Mouse (Mus musculus): ENCODE data around the gene Whrn. TPM values are rescaled to one million over a fixed set of nuclear protein-coding genes. Genes with fewer than 3 reads are reported as not detected.

The Whrn gene
- polyA plus RNA-seq, 1 experiment from 2014 or later = 10.4 TPM

DNA sequence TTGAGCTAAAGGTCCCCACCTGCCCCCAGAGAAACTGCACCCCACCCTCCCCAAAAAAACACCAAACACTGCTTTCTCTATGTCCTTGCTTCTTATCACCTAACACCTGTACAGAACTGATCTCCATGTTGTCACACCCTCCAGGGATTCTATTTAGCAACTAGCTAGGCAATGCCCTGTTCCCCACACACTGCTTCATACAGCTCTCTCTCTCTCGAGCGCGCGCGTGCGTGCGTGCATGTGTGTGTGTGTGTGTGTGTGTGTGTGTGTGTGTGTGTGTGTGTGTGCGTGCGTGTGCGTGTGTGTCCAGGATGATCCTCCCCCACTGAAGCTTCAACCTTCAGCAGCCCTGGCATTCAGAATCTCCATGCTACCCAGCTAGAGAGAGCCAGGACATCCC is 93.7 kb downstream of the Whrn start:
- peaks cover 75% of the 10 kb centered on the region for H3K4me1 ChIP-seq
- H3K4me3 ChIP-seq = peak overlapping the region; percentile 34
- no peaks in the 10 kb centered on the region for H3K9me3 ChIP-seq
- H3K27ac ChIP-seq = peak overlapping the region; percentile 89
- ATAC-seq (ENCODE audit: low FRiP score, low read depth) = no peak
- H3K27me3 ChIP-seq = no peaks in the 10 kb centered on the region
- 91% methylated on average over 10 of the region's 10 CpGs for WGBS
- H3K9ac ChIP-seq = peak overlapping the region; percentile 60
- H3K4me2 ChIP-seq (replicated peaks) = peak overlapping the region; percentile 64
- H3K36me3 ChIP-seq = peaks cover 9% of the 10 kb centered on the region

DNA sequence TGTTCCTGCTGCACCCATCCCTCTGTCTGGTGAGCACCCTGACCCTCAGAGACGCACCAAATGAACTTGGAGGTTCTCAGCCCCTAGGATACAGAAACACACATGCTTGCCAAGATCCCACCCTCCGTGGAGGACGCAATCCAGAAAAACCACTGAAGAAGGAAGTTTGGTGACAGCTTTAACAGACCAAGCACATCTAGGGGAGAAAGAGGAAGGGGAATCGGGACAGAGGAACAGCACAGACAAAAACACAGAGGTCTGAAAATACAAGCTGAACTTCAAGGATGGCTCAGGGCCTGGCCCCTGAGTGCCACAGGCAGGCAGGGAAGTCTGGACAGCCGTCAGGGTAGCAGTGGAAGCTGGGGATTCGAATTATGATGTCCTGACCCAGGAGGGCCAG is 94.2 kb downstream of the Whrn start:
- Histone ChIP-seq H3K36me3 (peaks cover 11% of the 10 kb centered on the region), H3K4me2 (replicated peaks) (peak overlapping the region; percentile 64), H3K9ac (peak overlapping the region; percentile 39; the same call in 1 of the 2 replicates), H3K27me3 (no peaks in the 10 kb centered on the region), H3K27ac (peak overlapping the region; percentile 39), H3K9me3 (no peaks in the 10 kb centered on the region), H3K4me1 (peaks cover 75% of the 10 kb centered on the region), H3K4me3 (no peak overlapping the region)
- ATAC-seq (ENCODE audit: low FRiP score, low read depth) = no peak
- 64% methylated on average over 6 of the region's 6 CpGs for WGBS

DNA sequence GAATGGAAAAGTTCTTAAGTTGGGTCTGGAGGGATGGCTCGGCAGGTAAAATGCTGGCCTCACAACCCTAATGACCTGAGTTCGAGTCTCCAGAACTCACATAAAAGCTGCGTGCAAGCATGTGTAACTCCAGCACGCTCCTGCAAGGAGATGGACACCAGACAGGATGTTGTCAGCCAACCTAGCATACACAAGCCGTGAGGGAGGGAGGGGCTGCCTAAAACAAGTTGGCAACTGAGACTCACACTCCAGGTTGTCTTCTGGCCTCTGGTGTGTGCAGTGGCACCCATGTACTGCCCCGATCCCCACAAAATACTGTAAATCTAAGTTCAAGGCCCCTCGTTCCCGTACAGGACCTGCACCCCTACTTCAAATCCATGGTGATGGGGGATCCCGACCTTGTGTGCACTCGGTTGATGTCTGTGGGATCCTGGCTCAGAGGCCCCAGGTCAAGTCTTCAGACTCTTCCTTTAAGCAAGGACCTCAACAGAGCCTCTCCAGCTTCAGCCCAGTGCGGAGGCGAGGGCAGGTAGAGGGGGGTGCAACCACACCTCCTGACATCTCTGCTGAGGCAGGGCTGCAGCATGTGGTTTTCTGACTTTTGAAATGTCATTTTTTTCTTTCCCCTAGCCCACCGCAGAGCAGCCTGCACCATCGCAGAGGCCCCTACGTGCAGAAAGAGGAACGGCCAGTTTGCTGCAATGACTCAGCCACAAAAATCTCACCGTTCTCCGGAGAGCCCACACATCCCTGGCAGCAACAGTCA is 95.1 kb downstream of the Whrn start:
- H3K27me3 ChIP-seq = no peaks in the 10 kb centered on the region
- H3K36me3 ChIP-seq = peaks cover 19% of the 10 kb centered on the region
- 82% methylated on average over 18 of the region's 18 CpGs for WGBS
- no peak overlapping the region for H3K4me2 ChIP-seq (replicated peaks)
- ATAC-seq (ENCODE audit: low FRiP score, low read depth) = no peak
- no peak overlapping the region for H3K27ac ChIP-seq
- peaks cover 75% of the 10 kb centered on the region for H3K4me1 ChIP-seq
- H3K9ac ChIP-seq = no peak overlapping the region
- H3K9me3 ChIP-seq = no peaks in the 10 kb centered on the region
- H3K4me3 ChIP-seq = no peak overlapping the region

DNA sequence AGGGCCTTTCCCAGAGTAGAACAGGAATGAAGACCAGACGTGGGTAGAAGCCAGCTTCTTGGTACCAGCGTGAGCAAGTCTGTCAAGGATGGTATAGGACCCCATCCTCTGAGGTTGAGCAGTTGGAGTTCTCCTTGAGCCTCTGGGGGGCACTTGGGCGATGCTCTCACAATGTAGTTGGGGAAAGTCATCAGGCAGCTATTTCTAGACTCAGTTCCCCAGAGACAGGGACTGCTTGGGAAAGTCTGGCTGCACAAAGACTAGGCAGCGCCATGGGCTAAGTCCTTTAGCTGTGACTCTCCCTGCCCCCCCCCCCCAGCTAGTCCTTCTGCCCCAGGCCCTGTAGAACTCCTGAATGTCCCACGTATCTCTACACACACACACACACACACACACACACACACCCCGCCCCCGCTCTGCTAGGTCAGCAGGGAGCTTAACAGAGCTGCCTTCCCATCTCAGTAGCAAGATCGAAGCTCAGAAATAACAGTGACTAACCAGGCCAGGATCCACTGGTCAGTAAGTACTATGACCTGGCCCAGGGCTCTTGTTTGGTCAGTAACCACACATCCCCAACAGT is 96.0 kb downstream of the Whrn start:
- Histone ChIP-seq H3K4me2 (replicated peaks) (0 out of 2 replicates have a peak overlapping the region, but pooled peaks have one; percentile 2), H3K9ac (no peak overlapping the region), H3K4me1 (peaks cover 66% of the 10 kb centered on the region)

DNA sequence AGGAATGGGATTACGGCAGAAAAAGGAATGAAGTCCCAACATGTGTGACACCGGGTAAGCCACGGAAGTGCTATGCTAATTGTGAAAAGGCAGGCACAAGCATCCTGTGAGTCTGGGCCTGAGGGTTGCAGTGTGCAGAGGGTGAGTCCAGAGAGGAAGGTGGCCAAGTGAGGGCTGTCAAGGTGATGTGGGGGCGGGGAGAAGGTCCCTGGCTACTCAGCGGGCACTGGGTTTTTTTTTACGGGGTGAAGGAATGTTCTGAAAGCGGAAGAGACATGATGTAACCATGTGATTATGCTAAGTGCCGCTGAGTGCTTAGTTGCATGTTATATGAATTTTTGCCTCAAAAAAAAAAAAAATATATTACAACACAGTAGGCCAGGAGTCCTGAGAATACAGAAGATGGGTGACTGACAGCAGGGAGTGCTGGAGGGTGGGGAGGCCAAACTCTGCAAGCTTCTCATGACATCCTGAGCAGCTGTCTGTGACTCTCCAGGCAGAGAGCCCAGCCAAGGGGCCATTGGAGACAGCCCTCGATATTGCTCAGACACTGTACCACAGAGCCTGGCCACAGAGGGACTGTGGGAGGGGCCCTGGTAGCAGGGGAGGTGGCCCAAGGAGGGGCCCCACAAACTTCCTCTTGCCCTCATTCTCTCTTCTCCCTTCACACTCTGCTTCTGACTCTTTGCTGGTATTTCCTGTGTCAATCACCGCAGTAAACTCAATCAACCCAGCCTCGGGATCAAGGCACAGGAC is 96.8 kb downstream of the Whrn start:
- Histone ChIP-seq H3K9ac (peak overlapping the region; percentile 4; the same call in 1 of the 2 replicates), H3K27ac (peak overlapping the region; percentile 72; the same call in 1 of the 2 replicates), H3K4me3 (no peak overlapping the region), H3K36me3 (peaks cover 36% of the 10 kb centered on the region), H3K4me2 (replicated peaks) (0 out of 2 replicates have a peak overlapping the region, but pooled peaks have one; percentile 2), H3K27me3 (no peaks in the 10 kb centered on the region), H3K9me3 (no peaks in the 10 kb centered on the region), H3K4me1 (peaks cover 59% of the 10 kb centered on the region)
- WGBS = 30% methylated on average over 11 of the region's 11 CpGs
- no peak for ATAC-seq (ENCODE audit: low FRiP score, low read depth)

More for the DNA sequence above, 96.0 kb downstream of the Whrn start:
- H3K27ac ChIP-seq = peak overlapping the region; percentile 72; the same call in 1 of the 2 replicates
- peaks cover 28% of the 10 kb centered on the region for H3K36me3 ChIP-seq
- H3K9me3 ChIP-seq = no peaks in the 10 kb centered on the region
- H3K27me3 ChIP-seq = no peaks in the 10 kb centered on the region
- H3K4me3 ChIP-seq = no peak overlapping the region
- WGBS = 55% methylated on average over 8 of the region's 8 CpGs
- no peak for ATAC-seq (ENCODE audit: low FRiP score, low read depth)

DNA sequence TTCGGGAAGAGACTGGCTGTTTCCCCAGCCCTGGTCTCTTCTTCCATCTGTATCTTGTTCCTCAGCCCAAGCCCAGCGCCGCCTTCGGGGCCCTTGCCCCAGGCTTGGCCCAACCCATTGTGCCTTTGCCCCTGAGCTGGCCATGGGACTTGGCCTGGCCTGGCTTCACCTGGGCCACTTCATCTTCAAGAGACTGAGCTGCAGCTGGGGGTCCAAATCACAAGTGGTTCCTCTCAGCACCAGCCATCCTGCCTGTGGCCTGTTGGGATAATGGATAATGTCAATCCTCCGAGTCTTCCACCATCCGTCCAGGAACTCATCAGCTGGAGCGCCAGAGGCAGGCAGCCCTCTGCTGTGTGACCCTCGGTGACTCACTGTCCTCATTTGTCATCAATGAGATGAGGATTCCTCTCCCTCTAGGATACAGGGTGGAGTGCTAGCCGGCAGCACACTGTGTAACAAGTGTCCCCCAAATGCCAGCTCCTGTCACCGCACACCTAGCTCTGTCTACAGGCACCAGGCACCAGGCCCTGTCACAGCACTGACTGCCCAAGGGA is 97.7 kb downstream of the Whrn start:
- H3K9ac ChIP-seq = no peak overlapping the region
- no peaks in the 10 kb centered on the region for H3K9me3 ChIP-seq
- H3K4me2 ChIP-seq (replicated peaks) = no peak overlapping the region
- H3K4me1 ChIP-seq = peaks cover 49% of the 10 kb centered on the region
- 90% methylated on average over 10 of the region's 10 CpGs for whole genome bisulfite sequencing
- H3K27me3 ChIP-seq = no peaks in the 10 kb centered on the region
- ATAC-seq (ENCODE audit: low FRiP score, low read depth) = no peak
- peaks cover 43% of the 10 kb centered on the region for H3K36me3 ChIP-seq
- H3K4me3 ChIP-seq = no peak overlapping the region
- peak overlapping the region; percentile 72; the same call in 1 of the 2 replicates for H3K27ac ChIP-seq

DNA sequence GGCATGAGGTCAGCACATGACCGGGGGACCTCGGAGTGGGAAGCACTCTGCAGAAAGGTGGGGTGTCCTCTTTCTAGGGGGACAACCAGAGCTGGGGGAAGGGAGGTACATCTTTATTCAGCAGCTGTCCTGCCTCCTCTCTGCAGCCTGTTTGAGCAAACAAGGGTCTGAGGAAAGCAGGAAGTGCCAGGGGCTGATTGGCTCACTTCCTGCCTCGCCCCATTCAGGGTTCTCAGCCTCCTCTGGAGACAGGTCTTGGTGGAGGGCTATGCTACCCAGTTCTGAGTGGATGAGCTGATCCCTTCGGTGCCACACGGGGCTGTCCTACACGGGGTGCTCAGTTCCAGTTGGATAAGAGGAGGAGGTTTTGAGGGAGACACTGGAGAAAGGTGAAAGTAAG is 104.5 kb downstream of the Whrn start:
- ATAC-seq (ENCODE audit: low FRiP score, low read depth) = no peak
- Histone ChIP-seq H3K27me3 (no peaks in the 10 kb centered on the region), H3K4me3 (no peak overlapping the region), H3K27ac (no peak overlapping the region), H3K9ac (no peak overlapping the region), H3K9me3 (no peaks in the 10 kb centered on the region), H3K4me1 (peaks cover 10% of the 10 kb centered on the region), H3K36me3 (peaks cover 79% of the 10 kb centered on the region), H3K4me2 (replicated peaks) (no peak overlapping the region)
- WGBS = 90% methylated on average over 6 of the region's 6 CpGs

DNA sequence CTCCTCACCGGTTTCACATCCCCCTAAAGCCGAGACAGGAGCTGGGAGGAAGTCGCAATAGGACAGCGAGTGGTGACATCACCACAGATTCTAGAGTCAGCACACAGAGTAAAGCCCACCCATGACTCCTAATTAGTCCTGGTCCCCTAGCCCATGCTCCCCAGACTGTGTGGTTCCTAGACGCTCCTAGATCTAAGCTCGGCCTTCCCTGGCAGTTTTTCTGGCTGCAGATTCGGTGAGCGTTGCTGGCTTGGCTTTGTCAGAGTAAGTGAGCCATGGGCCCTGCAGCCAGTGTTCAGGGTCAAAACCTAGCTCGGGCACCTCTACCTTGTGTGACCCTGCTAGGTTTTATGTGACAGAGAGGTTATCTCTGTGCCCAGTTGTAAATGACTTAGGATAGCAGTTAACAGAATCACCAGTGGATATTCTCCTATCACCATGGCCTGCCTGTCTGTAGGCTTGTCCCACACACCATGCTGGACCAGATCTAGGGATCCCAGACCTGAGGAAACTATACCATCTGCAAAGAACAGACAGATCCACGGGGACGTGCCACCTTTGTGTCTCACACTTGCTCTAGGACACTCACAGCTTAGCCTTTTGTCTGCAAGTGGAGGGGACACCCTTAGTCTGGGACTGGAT is 105.8 kb downstream of the Whrn start:
- 53% methylated on average over 11 of the region's 11 CpGs for WGBS
- Histone ChIP-seq H3K4me1 (peaks cover 10% of the 10 kb centered on the region), H3K9me3 (no peaks in the 10 kb centered on the region), H3K9ac (no peak overlapping the region; the same call in 1 of the 2 replicates), H3K4me3 (no peak overlapping the region), H3K4me2 (replicated peaks) (no peak overlapping the region), H3K27ac (no peak overlapping the region), H3K27me3 (no peaks in the 10 kb centered on the region), H3K36me3 (peaks cover 80% of the 10 kb centered on the region)
- no peak for ATAC-seq (ENCODE audit: low FRiP score, low read depth)

DNA sequence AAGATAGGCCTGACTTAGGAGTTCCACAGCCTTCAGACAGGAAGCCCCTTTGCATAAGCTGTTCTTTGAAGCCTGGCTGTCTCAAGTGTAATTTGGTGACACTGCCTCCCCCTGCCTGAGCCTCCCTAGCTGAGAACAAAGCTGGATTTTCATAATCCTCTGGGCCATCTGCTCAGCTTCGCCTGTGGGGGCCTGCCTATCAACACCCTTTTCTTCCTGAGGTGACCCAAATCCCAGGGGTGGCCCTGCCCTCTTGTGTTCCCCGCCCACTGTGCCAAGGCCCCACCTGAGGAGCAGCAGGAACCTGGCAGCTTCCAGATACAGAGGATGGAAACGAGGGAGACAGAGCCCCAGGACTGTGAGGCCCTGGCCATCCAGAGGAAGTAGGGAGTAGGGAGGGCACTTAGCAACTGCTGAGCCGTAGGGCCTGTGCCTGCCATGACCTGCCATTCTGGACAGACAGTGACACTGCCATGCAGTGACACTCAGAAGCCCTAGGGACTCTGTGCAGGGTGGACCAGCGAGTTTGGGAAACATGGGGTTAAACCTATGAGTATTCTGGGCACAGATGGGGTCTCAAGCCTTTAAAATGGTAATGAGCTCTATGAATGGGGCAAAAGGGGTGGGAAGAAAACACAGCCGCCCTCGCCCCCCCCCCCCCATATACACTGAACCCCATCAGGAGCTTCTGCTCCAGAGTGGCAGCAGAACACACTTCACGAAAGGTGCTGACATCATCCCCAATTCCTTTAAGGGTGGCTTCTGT is 106.5 kb downstream of the Whrn start:
- no peak for ATAC-seq (ENCODE audit: low FRiP score, low read depth)
- H3K9me3 ChIP-seq = no peaks in the 10 kb centered on the region
- H3K27ac ChIP-seq = no peak overlapping the region
- peak overlapping the region; percentile 19; the same call in 1 of the 2 replicates for H3K9ac ChIP-seq
- no peak overlapping the region for H3K4me2 ChIP-seq (replicated peaks)
- 35% methylated on average over 8 of the region's 8 CpGs for WGBS
- H3K36me3 ChIP-seq = peaks cover 76% of the 10 kb centered on the region
- peaks cover 10% of the 10 kb centered on the region for H3K4me1 ChIP-seq
- no peaks in the 10 kb centered on the region for H3K27me3 ChIP-seq
- H3K4me3 ChIP-seq = no peak overlapping the region

DNA sequence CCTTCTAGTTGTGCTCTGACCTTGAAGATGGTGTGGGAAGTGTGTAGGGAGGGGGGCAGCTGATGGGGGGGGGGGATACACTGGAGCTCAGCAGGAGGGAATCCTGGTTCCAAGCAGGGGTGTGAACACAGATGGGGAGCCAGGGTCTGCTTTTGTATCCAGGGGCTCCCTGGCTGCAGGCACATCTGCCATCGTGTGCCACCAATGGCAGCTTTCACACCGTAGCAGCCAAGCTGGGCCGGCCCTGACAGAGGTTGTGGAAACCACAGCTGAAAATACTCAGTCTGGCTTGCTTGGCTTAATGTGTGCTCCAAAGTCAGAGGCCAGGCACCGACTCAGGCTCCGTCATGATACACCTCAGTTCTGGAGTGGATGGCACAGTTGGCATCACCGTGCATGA is 107.8 kb downstream of the Whrn start:
- ATAC-seq (ENCODE audit: low FRiP score, low read depth) = no peak
- Histone ChIP-seq H3K36me3 (peaks cover 74% of the 10 kb centered on the region), H3K27ac (no peak overlapping the region), H3K4me3 (no peak overlapping the region), H3K9ac (no peak overlapping the region), H3K27me3 (no peaks in the 10 kb centered on the region), H3K4me2 (replicated peaks) (no peak overlapping the region), H3K9me3 (no peaks in the 10 kb centered on the region), H3K4me1 (peaks cover 10% of the 10 kb centered on the region)
- WGBS = 78% methylated on average over 6 of the region's 6 CpGs

DNA sequence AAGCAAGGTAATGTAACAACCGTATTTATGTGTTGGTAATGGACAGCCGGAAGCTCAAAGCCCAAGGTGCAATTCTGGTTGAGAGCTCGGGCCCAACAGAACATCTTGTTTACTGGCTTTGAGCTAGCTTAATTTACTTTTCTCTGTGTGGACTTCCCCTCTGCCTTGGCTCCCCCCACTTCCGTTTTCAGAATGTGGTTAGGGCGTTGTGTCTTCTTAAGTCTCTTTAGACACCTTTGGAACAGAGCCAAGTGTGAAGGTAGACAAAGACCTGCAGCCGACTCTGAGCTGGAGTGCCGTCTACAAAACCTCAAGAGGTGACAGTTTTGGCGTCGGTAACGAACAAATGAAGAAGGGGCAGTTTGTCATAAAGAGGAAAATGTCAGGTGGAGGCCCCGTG is 110.0 kb downstream of the Whrn start:
- peaks cover 72% of the 10 kb centered on the region for H3K36me3 ChIP-seq
- H3K4me1 ChIP-seq = peaks cover 10% of the 10 kb centered on the region
- no peak overlapping the region for H3K4me3 ChIP-seq
- 79% methylated on average over 11 of the region's 11 CpGs for WGBS
- no peak overlapping the region for H3K27ac ChIP-seq
- H3K27me3 ChIP-seq = no peaks in the 10 kb centered on the region
- no peak for ATAC-seq (ENCODE audit: low FRiP score, low read depth)
- H3K9me3 ChIP-seq = no peaks in the 10 kb centered on the region
- no peak overlapping the region for H3K9ac ChIP-seq
- no peak overlapping the region for H3K4me2 ChIP-seq (replicated peaks)

All from limb, embryonic 13.5 days (tissue).